Mouse (Mus musculus) bone marrow, adult 2 months (tissue): ENCODE measurements at regions not wholly inside any gene's neighbourhood (a gene's known extent, or its start where the extent isn't known, plus 50 kb on each side); places are given as distances from the start of the nearest gene placed in this dataset.

Experiments
- H3K27ac ChIP-seq: fragments of 200-500 bp; 2 replicates; pipeline ENCODE4 v1.5.1; 2012; ENCODE audit warnings: low read depth, mild to moderate bottlenecking, control low read depth, inconsistent platforms, low read length; ENCODE audit not compliant: control insufficient read depth, poor library complexity, insufficient read depth
- H3K4me1 ChIP-seq: fragments of 200-500 bp; 2 replicates; pipeline ENCODE4 v1.6.1; 2011; ENCODE audit warnings: low read length; ENCODE audit not compliant: control insufficient read depth, insufficient read depth
- H3K4me3 ChIP-seq: fragments of 200-500 bp; replicated peaks from 2 replicates; pipeline ENCODE3; 2011; ENCODE audit warnings: mild to moderate bottlenecking, low read depth, low read length, control low read depth; ENCODE audit not compliant: control insufficient read depth
- CTCF ChIP-seq: fragments of 200-500 bp; IDR thresholded peaks from 2 replicates; pipeline ENCODE4 v1.5.1; 2011; ENCODE audit warnings: low read length, control low read depth; ENCODE audit not compliant: control insufficient read depth, insufficient read depth
- POLR2A ChIP-seq: fragments of 200-500 bp; IDR thresholded peaks from 2 replicates; pipeline ENCODE4 v1.6.1; 2011; ENCODE audit warnings: low read depth, mild to moderate bottlenecking, control low read depth, low read length, borderline replicate concordance; ENCODE audit not compliant: control insufficient read depth
- WGBS: fragments of 180-500 bp; shearing (Covaris S2); methylation state at CpG from one replicate; pipeline ENCODE4 v1.1.7; 2018; 5-methylcytosine and 5-hydroxymethylcytosine counted together

DNA sequence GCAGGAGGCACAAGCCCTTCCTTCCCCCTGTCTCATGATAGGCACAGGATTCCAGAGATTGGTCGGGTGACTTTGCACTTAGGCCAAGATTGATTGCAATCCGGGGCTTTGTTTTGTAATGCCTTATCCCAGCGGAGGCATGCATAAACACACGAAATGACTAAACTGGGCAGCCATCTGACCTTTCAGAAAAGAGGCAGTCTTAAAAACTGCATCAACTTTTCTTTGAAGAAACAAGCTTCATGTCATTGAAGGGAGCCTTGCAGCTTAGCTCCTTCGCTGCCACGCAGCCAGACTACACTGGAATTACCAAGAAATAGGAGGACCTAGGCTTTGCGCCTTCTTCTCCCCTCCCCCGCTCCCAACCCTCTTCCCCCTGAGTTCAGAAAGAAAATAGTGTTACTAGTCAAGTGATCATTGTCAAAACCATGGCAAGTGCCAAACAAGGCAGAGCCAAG lies 67.7 kb upstream of the BC052040 start:
- Histone ChIP-seq H3K4me3 (no peak overlapping the region), H3K27ac (no peak overlapping the region), H3K4me1 (no peaks in the 10 kb centered on the region)
- WGBS, result 39% methylated on average over 8 of the region's 8 CpGs
- TF ChIP-seq POLR2A (no peak), CTCF (no peak)

GRCm38 (mm10) chr2:115514831-115515428 lies 66.6 kb upstream of the BC052040 start:
- no peak for TF ChIP-seq POLR2A
- no peak for TF ChIP-seq CTCF
- WGBS, result 20% methylated on average over 9 of the region's 9 CpGs
- Histone ChIP-seq H3K27ac (no peak overlapping the region), H3K4me3 (no peak overlapping the region), H3K4me1 (no peaks in the 10 kb centered on the region)

DNA sequence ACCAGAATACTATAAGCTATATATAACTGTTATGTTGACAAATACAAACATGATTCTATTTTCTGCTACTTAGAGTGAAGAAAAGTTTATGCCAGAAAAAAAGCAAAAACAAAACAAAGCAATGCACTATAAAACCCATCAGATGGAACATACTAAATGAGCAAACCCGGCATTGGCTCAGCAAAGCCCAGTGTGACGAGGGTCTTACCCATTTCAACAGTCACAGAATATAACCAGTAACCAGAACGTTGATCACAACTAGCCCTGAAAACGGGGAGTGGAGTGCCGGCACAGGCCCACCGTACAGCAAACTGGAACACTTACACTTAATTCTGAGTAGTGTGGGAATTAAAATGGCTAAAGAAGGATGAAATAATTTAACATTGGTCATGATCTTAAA lies 66.0 kb upstream of the BC052040 start:
- Histone ChIP-seq H3K27ac (no peak overlapping the region), H3K4me3 (no peak overlapping the region), H3K4me1 (no peaks in the 10 kb centered on the region)
- no peak for TF ChIP-seq CTCF
- no peak for TF ChIP-seq POLR2A
- WGBS, result 81% methylated on average over 6 of the region's 6 CpGs

GRCm38 (mm10) chr2:115516824-115517223 lies 64.7 kb upstream of the BC052040 start:
- TF ChIP-seq CTCF (no peak), POLR2A (no peak)
- Histone ChIP-seq H3K4me1 (no peaks in the 10 kb centered on the region), H3K27ac (no peak overlapping the region), H3K4me3 (no peak overlapping the region)
- WGBS, result 61% methylated on average over 2 of the region's 2 CpGs

GRCm38 (mm10) chr2:115519974-115520373 lies 61.5 kb upstream of the BC052040 start:
- Histone ChIP-seq H3K4me1 (no peaks in the 10 kb centered on the region), H3K4me3 (no peak overlapping the region), H3K27ac (no peak overlapping the region)
- 75% methylated on average over 5 of the region's 5 CpGs for WGBS
- no peak for TF ChIP-seq POLR2A
- no peak for TF ChIP-seq CTCF

- 61% methylated on average over 10 of the region's 10 CpGs for WGBS
- TF ChIP-seq CTCF (no peak), POLR2A (no peak)
- Histone ChIP-seq H3K4me3 (no peak overlapping the region), H3K4me1 (no peaks in the 10 kb centered on the region), H3K27ac (no peak overlapping the region)
Observed at GRCm38 (mm10) chr2:115520413-115521139, 60.9 kb upstream of the BC052040 start.

DNA sequence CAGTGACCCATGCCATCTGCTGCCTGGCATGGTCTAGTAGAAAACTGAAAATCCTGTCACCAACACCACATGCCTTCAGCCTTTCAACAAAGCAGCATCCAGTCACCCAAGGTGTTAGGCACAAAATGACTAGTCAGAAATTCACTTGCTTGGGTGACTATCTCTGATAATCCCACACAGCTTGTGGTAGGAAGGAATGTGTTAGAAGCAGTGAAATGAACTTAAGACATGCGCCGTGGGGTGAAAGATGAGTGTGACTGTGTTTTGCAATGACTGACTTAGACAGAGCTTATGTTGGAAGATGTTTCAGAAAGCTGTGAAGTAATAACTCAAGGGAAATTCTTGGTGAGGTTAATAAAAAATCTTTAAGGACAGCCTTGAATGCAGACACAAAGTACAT lies 51.6 kb upstream of the BC052040 start:
- Histone ChIP-seq H3K27ac (no peak overlapping the region), H3K4me1 (no peaks in the 10 kb centered on the region), H3K4me3 (no peak overlapping the region)
- WGBS, result 81% methylated on average over 2 of the region's 2 CpGs
- TF ChIP-seq POLR2A, result no peak
- no peak for TF ChIP-seq CTCF
